Mouse (Mus musculus): ENCODE measurements around the gene Atp5f1.

DNA sequence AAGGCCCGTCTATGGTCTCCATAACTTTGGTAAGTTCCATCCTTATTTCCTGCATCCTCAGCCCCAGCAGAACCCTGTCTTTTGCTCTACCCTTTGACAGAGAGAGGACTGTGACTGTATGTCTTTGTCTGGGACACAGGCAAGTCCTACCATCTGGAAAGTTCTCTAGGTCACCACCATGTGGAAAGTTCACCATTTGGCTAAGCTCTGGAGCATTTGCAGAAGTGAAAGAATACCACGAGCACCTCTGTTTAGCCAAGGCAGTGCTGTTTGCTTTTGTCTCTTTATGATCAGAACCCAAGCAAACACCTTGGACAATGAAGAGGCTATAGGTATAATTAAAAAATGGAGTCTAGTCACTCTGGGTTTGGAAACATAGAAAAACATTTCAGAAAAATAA, 37.9 kb downstream of the Atp5f1 start:
- no peak for TF ChIP-seq POLR2A (IDR thresholded peaks at IDR 0.05; ENCODE audit: borderline replicate concordance, low read depth, low read length)
- no peak for TF ChIP-seq CTCF (IDR thresholded peaks at IDR 0.05; ENCODE audit: low read depth, low read length)
